Mouse (Mus musculus) midbrain, postnatal 0 days (tissue): ENCODE measurements around the gene Slc35b4. TPM values are rescaled to one million over a fixed set of nuclear protein-coding genes. Genes with fewer than 3 reads are reported as not detected.

Source experiments
- ATAC-seq: fragments of 200-750 bp; cut with Nextera tagmentation; 2 replicates; pipeline ENCODE4 v1.8.0; 2017; ENCODE audit warnings: moderate number of reproducible peaks, mild to moderate bottlenecking, moderate TSS enrichment, moderate library complexity; ENCODE audit not compliant: low FRiP score
- DNase-seq: peaks from one replicate; pipeline ENCODE4 v3.0.0-alpha.2; 2015; ENCODE audit warnings: low spot score
- H3K27ac ChIP-seq: fragments of 300-500 bp; sonication (generic); 2 replicates; pipeline ENCODE4 v1.5.1; 2014; ENCODE audit warnings: low read depth, mild to moderate bottlenecking, low read length, mixed read lengths
- H3K27me3 ChIP-seq: fragments of 300-500 bp; sonication (generic); 2 replicates; pipeline ENCODE4 v1.6.1; 2014; ENCODE audit warnings: low read length, control low read depth, mixed read lengths; ENCODE audit not compliant: insufficient read depth
- H3K36me3 ChIP-seq: fragments of 300-500 bp; sonication (generic); 2 replicates; pipeline ENCODE4 v1.6.1; 2014; ENCODE audit warnings: low read length, control low read depth, mixed read lengths; ENCODE audit not compliant: insufficient read depth
- H3K4me1 ChIP-seq: fragments of 300-500 bp; sonication (generic); 2 replicates; pipeline ENCODE4 v1.6.1; 2014; ENCODE audit warnings: mild to moderate bottlenecking, control low read depth, antibody characterized with exemption, low read length, mixed read lengths; ENCODE audit not compliant: insufficient read depth
- H3K4me2 ChIP-seq: fragments of 300-500 bp; sonication (generic); 2 replicates; pipeline ENCODE4 v1.6.1; 2014; ENCODE audit warnings: low read depth, mild to moderate bottlenecking, low read length, mixed read lengths; ENCODE audit not compliant: poor library complexity, severe bottlenecking
- H3K4me3 ChIP-seq: fragments of 300-500 bp; sonication (generic); 2 replicates; pipeline ENCODE4 v1.5.1; 2014; ENCODE audit warnings: low read depth, mild to moderate bottlenecking, low read length, moderate library complexity
- H3K9ac ChIP-seq: fragments of 300-500 bp; sonication (generic); replicated peaks from 2 replicates; pipeline ENCODE4 v1.6.1; 2014; ENCODE audit warnings: mild to moderate bottlenecking, low read length, moderate library complexity, mixed read lengths; ENCODE audit not compliant: poor library complexity, severe bottlenecking
- H3K9me3 ChIP-seq: fragments of 300-500 bp; sonication (generic); 2 replicates; pipeline ENCODE4 v1.6.1; 2016; ENCODE audit warnings: low read length, control low read depth
- CTCF ChIP-seq: IDR thresholded peaks from 2 replicates; pipeline ENCODE4 v1.5.1; 2016; ENCODE audit warnings: antibody characterized with exemption, mild to moderate bottlenecking
- WGBS: fragments of 180-500 bp; shearing (Covaris S2); extraction: QIAGEN DNeasy Blood & Tissue Kit; methylation state at CpG from one replicate; pipeline ENCODE4 v1.1.7; 2014; 5-methylcytosine and 5-hydroxymethylcytosine counted together
- polyA plus RNA-seq: library from polyadenylated mRNA; unstranded; fragments of >200 nt; fragmentation: Nextera tagmentation; extraction: Ambion mirVana; gene quantifications from 2 replicates; pipeline ENCODE4 v1.2.1, GENCODE M21; 2015
- total RNA-seq: library from RNA; depleted of rRNA; stranded (reverse); fragments of >200 nt; gene quantifications from 2 replicates; pipeline ENCODE4 v1.2.3, GENCODE M21; 2014; rRNA removed

Gene Slc35b4
- total RNA-seq: 24.5 and 30.8 TPM in 2 replicates
- polyA plus RNA-seq: 30.6 and 36.5 TPM in 2 replicates

DNA sequence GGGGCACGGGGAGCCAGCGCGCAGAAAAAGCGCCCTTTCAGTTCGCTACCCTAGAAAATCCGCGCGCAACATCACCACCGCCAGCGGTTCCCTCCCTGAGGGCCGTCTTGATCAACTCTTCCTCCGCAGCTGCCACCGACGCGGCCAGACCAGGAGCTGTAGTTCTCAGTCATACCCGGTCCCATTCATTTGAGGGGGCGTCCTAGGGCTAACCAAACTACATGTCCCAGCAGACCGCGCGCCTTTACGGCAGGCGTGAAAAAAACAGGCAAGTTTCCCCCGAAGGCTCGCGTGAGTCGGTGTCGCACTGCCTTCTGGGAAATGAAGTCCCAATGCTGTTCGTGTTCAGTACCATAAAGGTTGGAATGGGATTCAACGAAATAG is at the start of gene Slc35b4:
Gene Slc35b4, minus strand, starts transcription at position 248 of the 384 bp plus-strand sequence.
- WGBS: under 1% methylated on average over 29 of the region's 29 CpGs
- H3K36me3 ChIP-seq: no peaks in the 10 kb centered on the region

DNA sequence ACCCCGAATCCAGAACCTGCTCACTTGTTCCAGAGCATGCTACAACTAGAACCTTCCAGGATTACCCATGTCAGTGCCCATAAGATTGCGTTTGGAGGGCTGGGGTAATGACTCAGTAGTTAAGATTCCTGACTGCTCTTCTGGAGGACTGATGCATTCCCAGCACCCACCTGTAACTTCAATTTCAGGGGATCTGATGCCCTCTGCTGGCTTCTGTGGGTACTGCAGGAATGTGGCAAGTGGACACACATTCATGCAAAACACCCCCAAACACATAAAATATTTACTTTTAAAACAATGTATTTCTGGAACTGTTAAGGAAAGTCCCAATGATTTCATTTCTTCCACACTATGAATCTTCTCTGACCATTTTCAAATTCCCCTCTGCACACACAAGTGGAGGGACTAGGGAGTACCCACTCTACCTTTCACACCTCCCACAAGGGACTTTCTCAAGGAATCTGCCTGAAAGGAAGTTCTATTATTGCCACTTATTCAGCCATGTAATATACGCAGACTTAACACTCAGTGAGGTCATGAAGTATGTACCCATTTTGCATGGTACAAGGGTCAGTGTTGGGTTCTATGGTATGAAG is 48.2 kb upstream of the Slc35b4 start:
- H3K4me3 ChIP-seq: no peak overlapping the region
- TF ChIP-seq CTCF: peak; percentile 45
- H3K4me2 ChIP-seq: no peak overlapping the region
- 97% methylated on average over 3 of the region's 3 CpGs for WGBS
- H3K36me3 ChIP-seq: no peaks in the 10 kb centered on the region
- H3K9me3 ChIP-seq: no peaks in the 10 kb centered on the region
- H3K4me1 ChIP-seq: no peaks in the 10 kb centered on the region
- no peaks in the 10 kb centered on the region; the same call in 1 of the 2 replicates for H3K27me3 ChIP-seq
- no peak for DNase-seq
- no peak for ATAC-seq
- no peak overlapping the region for H3K27ac ChIP-seq
- H3K9ac ChIP-seq: no peak overlapping the region

More for the DNA sequence above, at the start of gene Slc35b4:
- Histone ChIP-seq H3K9ac (peak within 1 kb of the TSS; percentile 75), H3K4me3 (peak within 1 kb of the TSS; percentile 79), H3K9me3 (no peaks in the 10 kb centered on the region), H3K4me2 (peak within 1 kb of the TSS; percentile 79), H3K27ac (peak within 1 kb of the TSS; percentile 74), H3K27me3 (no peaks in the 10 kb centered on the region), H3K4me1 (peaks cover 7% of the 10 kb centered on the region; the same call in 1 of the 2 replicates)
- peak; percentile 21; the same call in 1 of the 2 replicates for TF ChIP-seq CTCF
- ATAC-seq: peak; percentile 99
- peak; percentile 98 for DNase-seq

DNA sequence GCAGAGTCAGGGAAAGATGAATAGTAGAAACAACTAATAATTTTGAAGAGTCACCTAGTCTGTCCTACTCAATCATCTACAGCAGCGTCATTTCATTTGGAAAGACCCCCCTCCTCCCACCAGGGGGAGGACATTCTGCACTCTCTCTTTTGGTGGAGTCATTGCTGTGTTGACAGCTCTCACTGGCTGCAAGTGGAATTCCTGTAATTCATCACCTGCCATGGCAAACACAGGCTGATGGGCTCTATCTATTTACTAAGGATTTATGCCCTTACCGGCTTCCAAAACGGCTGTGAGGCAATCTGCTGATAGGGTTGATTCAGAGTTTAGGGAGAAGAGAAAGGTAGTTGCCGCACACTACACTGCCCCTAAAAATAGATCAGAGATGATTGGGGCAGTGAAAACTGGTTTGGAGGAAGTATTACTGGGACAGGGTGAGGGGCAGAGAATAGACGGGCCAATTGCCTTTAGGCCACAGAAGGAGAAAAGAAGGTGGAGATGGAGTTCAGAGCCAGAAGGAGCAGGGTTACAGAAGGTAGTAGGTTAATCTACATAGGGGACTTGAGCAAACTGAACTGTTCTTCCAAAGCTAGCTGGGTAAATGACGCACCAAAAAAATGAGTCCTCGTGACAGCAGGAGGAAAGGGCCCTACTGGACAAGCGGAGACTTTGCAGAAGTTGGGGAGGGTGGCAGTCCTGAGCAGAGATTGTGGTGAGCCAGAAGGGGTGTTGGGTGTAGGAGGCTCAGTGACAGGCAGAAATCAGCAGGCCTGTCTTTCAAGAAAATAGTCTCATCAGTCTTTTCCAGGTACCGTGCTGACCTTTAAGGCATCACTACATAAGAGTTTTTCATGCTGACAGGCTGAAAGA is 39.8 kb upstream of the Slc35b4 start:
- no peak overlapping the region for H3K27ac ChIP-seq

DNA sequence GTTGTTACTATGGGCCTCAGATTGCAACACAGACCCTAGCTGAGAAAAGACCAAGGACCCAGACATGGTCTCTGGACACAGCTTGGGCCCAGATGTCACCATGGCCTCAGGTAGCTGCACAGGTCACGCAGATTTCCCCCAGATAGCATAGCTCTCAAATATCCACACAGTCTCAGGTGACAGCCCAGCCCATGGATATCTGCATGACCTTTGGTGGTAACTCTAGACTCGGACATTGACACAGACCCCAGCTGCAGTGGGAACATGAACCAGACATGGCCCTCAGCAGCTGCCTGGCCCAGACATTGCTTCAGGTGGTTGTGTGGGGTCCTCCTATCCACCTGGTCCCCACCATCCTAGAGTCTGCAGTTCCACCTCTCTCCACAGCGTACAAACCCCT is 28.8 kb upstream of the Slc35b4 start:
- no peak overlapping the region for H3K9ac ChIP-seq
- H3K27ac ChIP-seq: no peak overlapping the region
- H3K4me3 ChIP-seq: no peak overlapping the region
- WGBS: 92% methylated on average over 3 of the region's 3 CpGs
- ATAC-seq (no peak), DNase-seq (no peak)
- TF ChIP-seq CTCF: no peak
- H3K27me3 ChIP-seq: no peaks in the 10 kb centered on the region
- H3K4me1 ChIP-seq: no peaks in the 10 kb centered on the region
- H3K4me2 ChIP-seq: no peak overlapping the region
- H3K36me3 ChIP-seq: no peaks in the 10 kb centered on the region
- no peaks in the 10 kb centered on the region for H3K9me3 ChIP-seq

More for the DNA sequence above, 39.8 kb upstream of the Slc35b4 start:
- Histone ChIP-seq H3K9me3 (no peaks in the 10 kb centered on the region), H3K27me3 (no peaks in the 10 kb centered on the region), H3K9ac (no peak overlapping the region), H3K36me3 (no peaks in the 10 kb centered on the region), H3K4me2 (no peak overlapping the region), H3K4me3 (no peak overlapping the region), H3K4me1 (0 out of 2 replicates have a peak, but pooled peaks cover 3% of the 10 kb centered on the region)
- ATAC-seq (no peak), DNase-seq (no peak)
- 71% methylated on average over 9 of the region's 9 CpGs for WGBS
- TF ChIP-seq CTCF: no peak

DNA sequence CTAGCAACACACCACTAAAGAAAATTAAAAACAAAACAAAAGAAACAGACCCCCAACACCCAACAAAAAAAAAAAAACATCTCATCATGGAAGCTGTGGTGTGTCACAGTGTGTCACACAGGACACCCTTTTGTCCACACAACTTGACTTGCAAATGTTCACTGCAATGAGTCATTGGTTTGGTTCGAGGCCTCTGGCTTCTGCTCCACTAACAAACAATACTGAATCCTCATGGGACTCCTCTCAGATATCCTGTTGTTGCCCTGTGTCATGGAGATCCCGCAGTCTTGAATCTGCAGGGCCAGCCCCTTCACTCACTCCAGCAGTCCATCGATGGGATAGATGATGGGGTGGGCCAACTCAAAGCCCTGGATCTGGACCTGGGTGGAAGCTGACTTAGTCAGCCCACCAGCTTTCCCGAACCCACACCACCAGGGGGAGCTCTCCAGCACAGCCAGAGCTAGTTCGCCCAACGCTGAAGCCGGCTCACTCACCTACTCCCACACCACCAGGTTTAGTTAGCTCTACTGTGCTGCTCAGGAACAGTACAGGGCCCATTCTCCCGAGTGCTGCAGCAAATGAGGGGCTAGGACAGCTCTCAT is 28.2 kb upstream of the Slc35b4 start:
- peak; percentile 51 for TF ChIP-seq CTCF
- DNase-seq (no peak), ATAC-seq (no peak)
- H3K4me2 ChIP-seq: no peak overlapping the region
- H3K9ac ChIP-seq: no peak overlapping the region
- H3K27me3 ChIP-seq: no peaks in the 10 kb centered on the region
- H3K36me3 ChIP-seq: no peaks in the 10 kb centered on the region
- no peaks in the 10 kb centered on the region for H3K9me3 ChIP-seq
- no peak overlapping the region for H3K27ac ChIP-seq
- H3K4me1 ChIP-seq: no peaks in the 10 kb centered on the region
- no peak overlapping the region for H3K4me3 ChIP-seq
- WGBS: 76% methylated on average over 8 of the region's 8 CpGs
